12 mouse cellular contexts compared by ENCODE assay signal in the genomic region with DNA sequence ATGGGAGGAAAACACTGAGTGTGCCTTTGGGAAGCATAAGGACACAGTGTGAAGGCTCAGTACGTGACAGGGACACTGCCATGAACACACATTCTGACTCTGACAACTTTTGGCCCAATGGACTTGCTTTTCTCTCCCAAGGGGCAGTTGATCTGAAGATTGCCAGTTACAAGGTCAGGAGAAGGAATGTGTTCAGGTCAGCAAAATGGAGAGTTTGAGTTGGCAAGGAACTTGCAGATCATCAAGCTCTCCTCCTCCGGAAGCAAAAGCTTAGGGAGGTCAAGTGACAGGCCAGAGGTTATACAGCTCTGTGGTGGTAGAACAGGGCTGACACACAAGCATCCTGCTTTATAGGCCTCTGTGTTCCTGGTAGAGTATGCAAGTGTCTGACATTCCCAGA. TPM values are rescaled to one million over a fixed set of nuclear protein-coding genes. Genes with fewer than 3 reads are reported as not detected.
A peak's percentile ranks its signal among the peaks of the same experiment; 100 is the strongest.
DNase-seq lines count a peak whose midpoint lies in the region; ATAC-seq and TF ChIP-seq lines count a peak whose summit lies in the region.
"Had no signal": no experiment of that assay in that cellular context is flagged by ENCODE, and none has a peak within 500 bp of the region (broad histone marks: within the 10 kb centered on the region; RNA-seq: fewer than 3 reads in every experiment).

No protein-coding gene starts in this region.

- DNase-seq in adrenal gland, postnatal 14 days, result peak; percentile 27
- DNase-seq in adrenal gland, adult 18-20 months (ENCODE audit: low spot score in 2 of 2), result no peak
- DNase-seq in liver, adult 2 months (ENCODE audit: extremely low read depth, low read depth, low spot score), result peak; percentile 42
- peak; percentile 53 for DNase-seq in lung, postnatal 36 days
- no peak for DNase-seq in spleen, postnatal 10 days (ENCODE audit: low spot score in 2 of 2)
- DNase-seq: cerebellum, adult 18-20 months; layer of hippocampus, adult 9-11 months had no signal

- H3K9ac ChIP-seq in liver, adult 2 months (ENCODE audit: low read depth, low read length), result no peak overlapping the region
- H3K9ac ChIP-seq in liver, embryonic 12.5 days, result no peak overlapping the region
- no peak overlapping the region for H3K9ac ChIP-seq in kidney, embryonic 15.5 days
- H3K9ac ChIP-seq in midbrain, embryonic 16.5 days (ENCODE audit: low read depth, low read length), result no peak overlapping the region
- H3K9ac ChIP-seq: embryonic facial prominence, embryonic 15.5 days; limb, embryonic 15.5 days had no signal

- 58% methylated on average over 2 of the region's 2 CpGs for WGBS in liver, adult 2 months
- 61% methylated on average over 2 of the region's 2 CpGs for WGBS in liver, embryonic 12.5 days (ENCODE audit: insufficient replicate concordance)
- 40% methylated on average over 2 of the region's 2 CpGs for WGBS in kidney, embryonic 15.5 days
- 84% methylated on average over 2 of the region's 2 CpGs for WGBS in midbrain, embryonic 16.5 days

- no peaks in the 10 kb centered on the region for H3K9me3 ChIP-seq in liver, embryonic 12.5 days (replicated peaks)
- no peaks in the 10 kb centered on the region for H3K9me3 ChIP-seq in kidney, embryonic 15.5 days (replicated peaks)
- no peaks in the 10 kb centered on the region for H3K9me3 ChIP-seq in midbrain, embryonic 16.5 days (replicated peaks; ENCODE audit: control insufficient read depth, low read length, poor library complexity, severe bottlenecking)
- H3K9me3 ChIP-seq: embryonic facial prominence, embryonic 15.5 days; limb, embryonic 15.5 days had no signal

- no peak overlapping the region for H3K4me3 ChIP-seq in liver, adult 2 months (ENCODE audit: insufficient read depth, low read depth, low read length)
- H3K4me3 ChIP-seq in liver, embryonic 12.5 days, result no peak overlapping the region
- H3K4me3 ChIP-seq in kidney, embryonic 15.5 days (replicated peaks), result no peak overlapping the region
- H3K4me3 ChIP-seq in midbrain, embryonic 16.5 days (ENCODE audit: low read depth, low read length), result no peak overlapping the region
- H3K4me3 ChIP-seq: embryonic facial prominence, embryonic 15.5 days; limb, embryonic 15.5 days had no signal

- no peak for TF ChIP-seq POLR2A in liver, adult 2 months (IDR thresholded peaks at IDR 0.05; ENCODE audit: extremely low read depth, insufficient read depth, low read length)

- no peaks in the 10 kb centered on the region for H3K79me2 ChIP-seq in liver, adult 2 months (ENCODE audit: control insufficient read depth, insufficient read depth, low read length)

- no peaks in the 10 kb centered on the region; the same call in 1 of the 2 replicates for H3K4me1 ChIP-seq in liver, adult 2 months (ENCODE audit: control insufficient read depth, insufficient read depth, low read length)
- H3K4me1 ChIP-seq in liver, embryonic 12.5 days, result no peaks in the 10 kb centered on the region
- peaks cover 22% of the 10 kb centered on the region for H3K4me1 ChIP-seq in kidney, embryonic 15.5 days
- H3K4me1 ChIP-seq in midbrain, embryonic 16.5 days (ENCODE audit: control insufficient read depth, insufficient read depth, low read length), result no peaks in the 10 kb centered on the region
- H3K4me1 ChIP-seq: embryonic facial prominence, embryonic 15.5 days; limb, embryonic 15.5 days had no signal

- TF ChIP-seq CTCF in liver, adult 2 months (IDR thresholded peaks at IDR 0.05; ENCODE audit: low read depth, low read length), result no peak

- H3K36me3 ChIP-seq in liver, adult 2 months (ENCODE audit: control insufficient read depth, insufficient read depth, low read length), result no peaks in the 10 kb centered on the region
- no peaks in the 10 kb centered on the region for H3K36me3 ChIP-seq in liver, embryonic 12.5 days
- H3K36me3 ChIP-seq in kidney, embryonic 15.5 days, result no peaks in the 10 kb centered on the region
- no peaks in the 10 kb centered on the region for H3K36me3 ChIP-seq in midbrain, embryonic 16.5 days (ENCODE audit: control insufficient read depth, insufficient read depth, low read length)
- H3K36me3 ChIP-seq: embryonic facial prominence, embryonic 15.5 days; limb, embryonic 15.5 days had no signal

- H3K27ac ChIP-seq in liver, adult 2 months (replicated peaks; ENCODE audit: insufficient read depth, low read depth, low read length), result peak overlapping the region; percentile 81
- H3K27ac ChIP-seq in liver, embryonic 12.5 days, result no peak overlapping the region
- H3K27ac ChIP-seq in kidney, embryonic 15.5 days, result peak overlapping the region; percentile 72
- H3K27ac ChIP-seq in midbrain, embryonic 16.5 days (ENCODE audit: low read length), result no peak overlapping the region
- H3K27ac ChIP-seq: embryonic facial prominence, embryonic 15.5 days; limb, embryonic 15.5 days had no signal

- H3K27me3 ChIP-seq in liver, adult 2 months (ENCODE audit: control insufficient read depth, insufficient read depth, low read length), result no peaks in the 10 kb centered on the region
- H3K27me3 ChIP-seq in liver, embryonic 12.5 days (replicated peaks), result no peaks in the 10 kb centered on the region
- no peaks in the 10 kb centered on the region for H3K27me3 ChIP-seq in kidney, embryonic 15.5 days
- 0 out of 2 replicates have a peak, but pooled peaks cover 2% of the 10 kb centered on the region for H3K27me3 ChIP-seq in midbrain, embryonic 16.5 days (ENCODE audit: control insufficient read depth, insufficient read depth, low read depth, low read length)
- H3K27me3 ChIP-seq: limb, embryonic 15.5 days had no signal

- H3K4me2 ChIP-seq in liver, embryonic 12.5 days, result no peak overlapping the region
- H3K4me2 ChIP-seq in kidney, embryonic 15.5 days, result no peak overlapping the region
- no peak overlapping the region for H3K4me2 ChIP-seq in midbrain, embryonic 16.5 days (ENCODE audit: low read length)
- H3K4me2 ChIP-seq: embryonic facial prominence, embryonic 15.5 days; limb, embryonic 15.5 days had no signal

- no peak for ATAC-seq in liver, embryonic 12.5 days
- peak; percentile 67; the same call in 1 of the 2 replicates for ATAC-seq in kidney, embryonic 15.5 days (replicated peaks; ENCODE audit: low FRiP score)
- ATAC-seq in midbrain, embryonic 16.5 days, result no peak

RNA-seq across cellular contexts. Expression of gene Ets1, which starts 21.1 kb away (rescaled TPM):
- total RNA-seq in adrenal gland, postnatal 14 days (2021), result 60.0 and 93.2 TPM in 2 replicates
- total RNA-seq in adrenal gland, adult 18-20 months (2021), result 10 to 100 TPM; 22.2 to 24.6 TPM
- 18.8 and 20.1 TPM in 2 replicates for total RNA-seq in liver, adult 2 months (2014; rRNA removed)
- 5.1 and 7.6 TPM in 2 replicates for polyA plus RNA-seq in liver, adult 2 months (2012; rRNA removed)
- 24.2 and 25.4 TPM in 2 replicates for polyA plus RNA-seq in liver, embryonic 12.5 days (2016; fragmentation: Nextera tagmentation; extraction: Ambion mirVana)
- 66.0 and 68.4 TPM in 2 replicates for polyA plus RNA-seq in kidney, embryonic 15.5 days (2015; fragmentation: Nextera tagmentation; extraction: Ambion mirVana)
- 17.5 and 19.3 TPM in 2 replicates for polyA plus RNA-seq in midbrain, embryonic 16.5 days (2015; fragmentation: Nextera tagmentation; extraction: Ambion mirVana)

Comparison
In these comparisons a context has a peak if more than half of its experiments do, and no peak if none do; other contexts are left out.
1. DNase-seq: peak in adrenal gland, postnatal 14 days (single experiment), liver, adult 2 months (single experiment) and lung, postnatal 36 days (single experiment); none in adrenal gland, adult 18-20 months (0 of 2) and spleen, postnatal 10 days (0 of 2).
2. H3K27ac ChIP-seq: peak in liver, adult 2 months (single experiment) and kidney, embryonic 15.5 days (single experiment); none in liver, embryonic 12.5 days (single experiment) and midbrain, embryonic 16.5 days (single experiment).